Mouse (Mus musculus) thymus, postnatal 10 days (tissue): ENCODE measurements around the gene Birc6.

Source experiments
- DNase-seq, 2 experiments: peaks; one replicate each; pipeline ENCODE4 v3.0.0; 2021; ENCODE audit warnings: low spot score in 2 of 2

Gene Birc6

DNA sequence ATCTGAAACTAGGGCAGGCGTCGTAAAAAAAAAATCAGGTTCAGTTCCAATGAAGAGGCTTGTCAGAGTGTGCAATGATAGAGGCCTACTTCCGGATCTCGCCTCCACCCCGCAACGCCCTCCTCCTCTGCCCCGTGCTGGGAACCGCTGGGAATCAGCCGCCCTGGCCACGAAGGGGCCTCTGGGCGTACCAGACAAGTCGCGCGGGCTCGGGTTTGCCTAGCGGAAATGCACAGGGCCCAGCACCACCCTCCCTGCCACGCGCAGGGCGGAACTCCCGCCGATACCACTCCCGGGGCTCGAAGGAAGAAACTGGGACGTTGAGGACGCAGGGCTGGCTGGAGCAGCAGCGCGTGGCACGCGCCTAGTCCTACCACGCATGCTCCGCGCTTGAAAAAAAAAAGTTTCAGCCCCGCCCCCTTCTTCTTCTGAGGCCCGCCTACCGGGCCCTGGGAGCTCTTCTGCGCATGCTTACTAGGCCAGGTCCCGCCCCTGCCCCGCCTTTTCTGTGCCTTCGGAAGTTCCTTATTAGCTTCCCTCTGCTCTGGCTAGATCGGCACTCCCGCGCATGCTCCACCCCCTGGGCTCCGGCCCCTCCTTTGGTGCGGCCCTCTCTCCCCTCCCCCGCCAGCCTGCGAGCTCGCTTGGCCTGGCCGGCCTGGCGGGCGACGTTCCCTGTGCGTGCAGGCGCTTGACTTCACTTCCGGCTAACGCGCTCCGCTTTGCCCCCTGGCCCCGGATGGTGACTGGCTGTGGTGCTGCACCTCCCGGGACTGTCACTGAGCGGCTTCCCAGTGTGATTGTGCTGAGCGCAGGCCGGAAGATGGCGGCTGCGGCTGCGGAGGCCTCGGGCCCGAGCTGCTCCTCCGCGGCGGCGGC lies at the start of gene Birc6:
TSS of gene Birc6 (plus strand) at position 567 of the 879 bp plus-strand sequence.
- DNase-seq = peak; percentile 99

DNA sequence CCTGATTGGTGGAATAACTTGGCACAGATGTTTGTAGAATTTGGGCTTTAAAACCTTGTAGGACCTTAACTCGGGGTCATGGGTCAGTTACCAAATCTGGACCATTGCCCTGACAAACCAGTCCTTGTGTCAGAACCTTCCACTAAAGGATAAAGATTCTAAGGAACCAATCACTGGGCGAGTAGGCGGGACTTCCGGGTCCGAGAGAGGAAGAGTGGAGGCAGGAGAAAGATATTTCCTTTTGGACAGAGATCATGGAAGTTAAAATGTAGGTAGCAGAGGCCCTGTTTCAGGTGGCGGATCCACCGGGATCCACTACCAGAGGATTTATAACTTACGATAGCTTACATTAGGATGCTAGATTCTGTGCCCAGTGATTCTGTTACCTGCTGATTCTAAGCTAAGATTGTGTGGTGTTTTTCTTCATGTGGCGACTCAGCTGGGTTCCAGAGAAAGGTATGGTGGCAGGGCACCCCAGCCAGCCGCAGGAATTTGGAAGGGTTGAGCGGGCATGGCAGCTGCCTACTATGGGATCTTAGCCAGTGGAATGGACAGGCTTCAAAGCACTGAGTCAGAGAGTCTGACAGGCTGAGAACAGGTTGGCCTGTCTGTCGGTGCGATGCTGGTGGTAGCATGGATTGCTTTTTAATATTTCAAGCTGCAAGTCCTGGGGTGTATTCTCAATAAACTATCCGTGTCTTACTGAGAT lies 47.6 kb upstream of the Birc6 start:
- no peak for DNase-seq

DNA sequence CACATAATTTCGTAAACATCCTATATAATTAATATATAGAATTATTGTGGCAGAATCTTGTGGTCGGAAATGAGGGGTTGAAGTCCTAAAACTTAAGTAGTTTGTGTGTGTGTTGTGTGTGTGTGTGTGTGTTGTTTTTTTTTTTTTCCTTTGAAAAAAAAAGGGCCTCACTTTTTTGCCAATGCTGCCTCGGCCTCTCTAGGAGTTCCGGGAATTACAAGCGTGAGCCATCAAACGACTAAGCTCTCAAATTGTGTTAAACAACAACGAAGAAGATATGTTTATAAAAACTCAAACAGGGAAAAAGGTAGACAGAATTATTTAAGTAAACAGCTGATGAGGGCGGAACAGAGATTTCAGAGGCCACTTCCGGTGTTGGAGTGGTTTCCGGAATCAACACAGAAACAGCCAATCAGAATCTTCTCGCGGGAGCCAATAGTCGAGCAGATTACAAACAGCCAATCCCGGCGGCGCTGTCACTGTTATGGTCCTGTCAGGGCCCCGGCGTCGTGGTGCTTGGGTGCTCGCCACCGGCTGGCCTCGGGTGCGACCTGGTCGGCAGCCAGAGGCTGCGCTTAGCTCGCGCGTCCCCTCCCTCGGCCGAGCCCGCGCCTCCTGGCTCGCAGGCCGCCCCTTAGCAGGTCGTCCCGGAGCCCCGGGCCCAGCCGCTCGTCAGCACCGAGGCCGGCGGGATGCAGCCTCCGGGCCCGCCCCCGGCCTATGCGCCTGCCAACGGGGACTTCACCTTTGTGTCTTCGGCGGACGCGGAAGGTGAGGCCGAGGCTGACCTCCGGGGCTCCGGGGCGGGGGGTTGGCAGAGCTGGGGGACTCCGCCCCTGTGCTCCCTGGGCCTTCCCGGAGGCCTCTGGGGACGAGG lies 38.8 kb upstream of the Birc6 start, which contains the start of gene Yipf4:
TSS of gene Yipf4 (plus strand) at position 470 of the 877 bp plus-strand sequence.
- peak; percentile 92 to 94 for DNase-seq

DNA sequence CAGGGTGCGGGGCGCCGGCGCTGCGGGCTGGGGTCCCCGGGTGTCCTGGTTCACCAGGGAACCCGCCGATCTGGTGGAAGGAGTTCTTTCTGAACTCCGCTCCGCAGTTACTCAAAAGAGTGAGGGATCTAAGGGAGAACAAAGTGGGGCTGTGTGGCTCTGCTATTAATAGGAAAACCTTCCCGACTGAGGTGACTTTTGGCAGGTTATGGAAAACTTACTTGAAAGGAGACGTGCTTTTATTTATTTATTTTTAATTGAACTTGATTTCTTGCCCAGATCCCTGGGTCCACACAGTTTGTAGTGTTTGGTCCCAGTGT lies 38.2 kb upstream of the Birc6 start:
- no peak for DNase-seq

DNA sequence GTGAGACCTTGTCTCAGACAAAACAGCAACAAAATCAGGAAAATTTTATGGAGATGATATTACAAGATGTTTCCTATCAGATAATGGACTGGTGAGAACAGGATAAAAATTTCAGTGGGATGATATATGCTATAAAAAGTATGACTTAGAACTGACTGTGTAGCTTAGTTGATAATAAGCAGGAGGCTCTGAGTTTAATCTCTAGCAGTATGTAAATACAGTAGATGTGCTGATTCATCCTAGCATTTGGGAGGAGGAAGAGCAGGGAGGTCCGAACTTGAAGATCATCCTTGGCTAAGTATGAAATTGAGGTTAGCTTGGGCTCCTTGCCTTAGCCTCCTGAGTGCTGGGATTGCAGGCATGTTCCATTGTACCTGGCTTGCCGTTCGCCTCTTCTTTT lies 36.5 kb upstream of the Birc6 start:
- no peak for DNase-seq

DNA sequence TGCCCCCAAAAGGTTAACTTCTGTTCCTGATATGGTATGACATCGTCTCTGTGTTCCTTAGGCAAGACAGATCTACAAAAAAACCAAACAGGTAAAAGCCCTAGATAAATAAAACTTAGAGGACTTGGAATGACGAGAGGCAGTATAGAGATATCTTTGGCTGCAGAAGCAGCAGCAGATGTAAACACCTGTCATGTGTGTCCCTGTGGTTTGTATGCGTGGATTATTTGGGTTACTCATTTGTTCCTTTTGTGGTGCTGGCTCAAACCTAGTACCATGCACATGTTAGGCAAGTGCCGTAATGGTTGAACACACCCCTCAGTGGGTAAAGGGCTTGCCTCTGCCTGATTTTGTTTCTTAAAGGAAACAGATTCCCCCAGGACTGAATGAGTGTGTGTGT lies 27.9 kb upstream of the Birc6 start:
- DNase-seq = no peak

DNA sequence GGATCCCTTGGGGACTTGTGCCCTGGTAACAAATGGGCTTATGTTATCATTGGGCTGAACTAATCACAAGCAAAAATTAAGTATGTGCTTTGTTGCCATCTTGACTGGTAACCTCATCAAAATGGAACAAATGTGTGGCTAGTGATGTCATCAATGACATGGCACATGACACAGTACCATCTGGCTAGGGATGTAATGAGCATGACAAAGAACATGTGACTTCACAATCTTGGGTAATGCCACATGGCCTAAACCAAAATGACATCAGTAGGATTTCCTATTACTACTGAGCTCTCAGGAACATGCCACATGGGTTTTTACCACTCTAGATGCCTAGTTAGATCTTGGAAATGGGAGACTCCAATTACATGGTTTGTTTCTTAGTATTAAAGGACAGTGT lies 27.0 kb upstream of the Birc6 start:
- no peak for DNase-seq

DNA sequence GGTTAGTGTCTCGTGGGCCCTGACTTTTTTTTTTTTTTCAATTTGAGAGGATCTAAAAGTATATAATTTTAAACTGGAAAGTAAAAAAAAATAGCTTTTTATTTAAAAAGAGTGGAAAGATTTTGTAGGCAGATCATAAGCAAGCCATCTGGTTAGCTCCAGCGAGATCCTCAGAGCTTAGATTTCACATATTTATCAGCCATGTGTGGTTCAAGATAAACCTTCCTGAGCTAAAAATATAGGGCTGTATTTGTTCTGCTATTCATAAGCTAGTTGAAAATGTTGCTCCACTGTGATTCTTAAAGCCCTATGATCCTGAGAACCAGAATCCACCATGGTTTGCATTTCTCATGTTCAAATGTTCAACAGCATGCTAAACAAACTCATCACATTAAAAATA lies 20.2 kb upstream of the Birc6 start:
- no peak for DNase-seq

DNA sequence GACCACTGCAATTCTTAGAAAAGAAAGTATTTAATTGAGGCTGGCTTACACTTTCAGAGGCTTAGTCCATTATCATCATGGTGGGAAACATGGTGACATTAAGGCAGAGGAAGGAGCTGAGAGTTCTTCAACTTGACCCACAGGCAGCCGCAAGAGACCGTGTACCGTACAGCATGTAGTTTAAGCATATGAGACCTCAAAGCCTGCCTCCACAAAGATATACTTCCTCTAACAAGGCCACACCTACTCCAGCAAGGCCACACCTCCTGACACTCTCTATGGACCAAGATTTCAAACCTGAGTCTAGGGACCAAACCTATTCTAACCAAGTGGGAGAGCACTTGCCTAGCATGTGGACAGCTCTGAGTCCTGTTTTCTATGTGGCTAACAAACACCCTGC lies 19.5 kb upstream of the Birc6 start:
- no peak for DNase-seq

DNA sequence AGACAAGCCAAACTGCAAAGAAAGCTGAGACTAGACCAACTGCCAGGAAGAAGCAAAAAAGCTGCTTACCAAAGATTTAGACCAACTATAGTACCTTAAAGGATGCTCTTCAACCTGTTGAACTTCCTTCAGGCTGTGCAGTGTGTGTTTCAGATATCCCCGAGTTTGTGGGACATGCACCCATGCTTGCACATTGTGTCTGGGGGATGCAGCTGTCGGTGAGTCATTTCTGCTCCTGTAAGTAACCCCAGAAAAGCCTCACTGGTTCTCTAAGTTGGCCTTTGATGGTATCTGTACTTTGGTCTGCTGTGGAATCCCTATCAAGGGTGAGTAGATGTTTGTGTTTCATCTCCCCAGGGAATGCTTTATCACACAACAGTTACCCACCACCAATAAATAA lies 15.8 kb upstream of the Birc6 start:
- no peak for DNase-seq

DNA sequence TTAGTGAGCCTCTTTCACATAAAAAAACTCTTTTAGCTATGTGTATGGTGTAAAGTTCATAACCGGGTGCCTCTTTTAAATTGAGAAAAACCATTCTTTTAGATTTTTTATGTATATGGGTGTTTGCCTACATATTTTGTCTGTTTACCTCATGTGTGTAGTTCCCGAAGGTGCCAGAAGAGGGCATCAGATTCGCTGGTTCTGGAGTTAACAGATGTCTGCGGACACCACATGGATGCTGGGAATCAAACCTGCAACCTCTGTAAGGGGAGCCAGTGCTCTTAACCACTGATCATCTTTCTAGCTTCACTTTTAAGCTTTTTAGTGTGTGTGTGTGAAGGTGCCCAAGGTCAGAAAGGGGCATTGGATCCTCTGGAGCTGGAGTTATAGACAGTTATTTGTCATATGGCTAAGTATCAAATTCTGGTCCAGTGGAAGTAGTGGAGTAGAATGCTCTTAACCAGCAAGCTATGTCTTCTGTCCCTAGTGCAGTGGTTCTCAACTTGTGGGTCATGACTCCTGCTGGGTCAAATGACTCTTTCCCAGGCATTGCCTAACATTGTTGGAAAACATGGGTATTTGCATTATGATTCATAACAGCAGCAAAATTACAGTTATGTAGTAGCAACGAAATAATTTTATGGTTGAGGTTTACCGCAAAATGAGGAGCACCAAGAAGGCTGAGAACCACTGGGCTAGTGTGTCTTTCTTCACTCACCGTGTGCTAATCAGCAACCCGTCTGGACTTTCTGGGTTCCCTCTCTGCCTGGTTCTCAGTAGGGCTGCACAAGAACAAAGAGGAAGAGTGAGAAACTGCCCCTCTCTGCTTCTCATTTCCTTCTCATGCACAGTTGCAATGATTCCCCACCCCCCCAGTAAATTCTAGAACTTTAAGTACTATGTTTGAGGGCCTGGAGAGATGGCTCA lies 5.0 kb upstream of the Birc6 start:
- DNase-seq = no peak

DNA sequence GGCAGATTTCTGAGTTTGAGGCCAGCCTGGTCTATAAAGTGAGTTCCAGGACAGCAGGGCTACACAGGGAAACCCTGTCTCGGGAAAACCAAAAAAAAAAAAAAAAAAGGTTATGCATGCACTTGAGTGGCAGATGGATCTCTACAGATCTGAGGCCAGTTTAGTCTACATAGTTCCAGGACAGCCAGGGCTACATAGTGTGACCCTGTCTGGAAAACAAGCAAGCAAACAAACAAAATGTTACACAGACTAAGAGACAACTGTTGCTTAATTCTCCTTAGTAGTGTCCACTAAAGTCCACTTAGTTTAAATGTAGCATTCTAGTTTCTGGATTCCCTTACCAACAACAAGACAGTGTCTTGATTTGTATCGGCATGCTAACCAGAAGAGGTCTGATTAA lies 2.0 kb upstream of the Birc6 start:
- no peak for DNase-seq

DNA sequence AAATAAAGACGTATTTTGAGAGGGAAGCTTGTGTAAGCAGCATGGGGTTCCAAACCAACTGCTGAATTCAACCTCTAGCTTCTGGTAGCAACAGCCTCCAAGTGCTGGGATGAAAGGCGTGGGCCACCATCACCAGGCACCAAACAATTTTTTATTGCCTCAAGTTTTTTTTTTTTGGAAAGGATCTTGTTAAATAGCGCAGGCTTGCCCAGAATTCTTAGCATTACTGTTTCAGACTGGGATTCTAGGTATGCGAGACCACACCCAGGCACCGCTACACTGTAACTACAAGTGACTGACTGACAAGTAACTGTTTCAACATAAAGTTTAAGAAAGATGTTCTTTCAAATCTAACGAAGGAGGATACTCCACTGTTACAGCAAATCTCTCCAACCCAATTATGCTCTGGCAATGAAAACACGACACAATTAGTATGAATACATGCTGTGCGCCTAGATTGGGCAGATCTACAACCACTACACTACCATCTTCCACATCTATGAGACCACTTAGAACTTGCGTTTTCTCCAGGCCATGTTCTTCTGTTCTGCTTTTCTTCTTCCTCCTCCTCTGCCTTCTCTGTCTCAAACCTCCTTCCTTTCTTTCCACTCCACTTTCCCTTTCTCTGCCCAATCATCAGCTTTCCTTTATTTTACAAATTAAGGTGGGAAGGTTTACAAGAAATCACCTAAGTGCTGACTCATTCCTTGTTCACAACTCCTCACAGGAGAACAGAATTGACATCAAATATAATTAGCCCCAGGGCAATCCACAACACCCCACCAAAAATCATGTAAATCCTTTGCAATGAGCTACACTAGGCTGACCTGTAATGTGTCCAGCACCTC lies 1.1 kb upstream of the Birc6 start:
- no peak for DNase-seq

DNA sequence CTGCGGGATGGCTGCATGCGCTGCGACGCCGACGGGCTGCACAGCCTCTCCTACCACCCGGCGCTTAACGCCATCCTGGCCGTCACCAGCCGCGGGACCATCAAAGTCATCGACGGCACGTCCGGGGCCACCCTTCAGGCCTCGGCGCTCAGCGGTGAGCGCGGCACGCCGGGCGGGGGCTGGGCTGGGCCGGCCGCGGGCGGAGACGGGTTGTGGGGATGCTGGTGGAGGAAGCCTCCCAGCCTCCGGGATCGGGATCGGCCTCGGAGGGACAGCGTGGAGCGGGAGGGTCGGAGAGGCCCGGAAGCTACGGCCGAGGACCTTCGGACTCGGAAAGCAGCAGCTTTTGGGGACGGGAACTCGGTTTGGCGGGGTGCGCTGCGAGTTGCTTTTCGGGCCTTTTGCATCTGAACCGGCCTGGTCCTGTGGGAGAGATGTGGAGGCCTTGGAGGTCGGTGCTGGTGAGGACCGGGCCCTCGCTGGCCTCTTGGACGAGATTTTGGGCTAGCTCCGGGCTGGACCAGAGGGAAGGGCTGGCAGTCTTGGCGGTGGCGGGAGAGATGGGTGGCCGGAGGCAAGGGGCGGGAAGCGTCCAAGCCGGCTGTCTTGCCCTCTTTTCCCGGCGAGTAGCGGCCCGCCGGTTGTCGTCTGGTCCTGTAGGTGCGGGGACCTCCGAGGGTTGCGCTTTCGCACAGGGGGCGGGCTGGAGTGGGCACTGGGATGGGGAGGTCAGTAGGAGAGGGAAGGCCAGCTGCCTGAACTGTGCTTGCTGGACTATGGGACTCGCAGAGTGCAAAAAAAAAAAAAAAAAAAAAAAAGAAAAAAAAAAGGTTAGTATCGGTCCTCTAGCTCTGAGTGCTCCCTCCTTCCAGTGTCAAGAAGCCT lies 795 bp downstream of the Birc6 start:
- DNase-seq = peak; percentile 30 to 55

DNA sequence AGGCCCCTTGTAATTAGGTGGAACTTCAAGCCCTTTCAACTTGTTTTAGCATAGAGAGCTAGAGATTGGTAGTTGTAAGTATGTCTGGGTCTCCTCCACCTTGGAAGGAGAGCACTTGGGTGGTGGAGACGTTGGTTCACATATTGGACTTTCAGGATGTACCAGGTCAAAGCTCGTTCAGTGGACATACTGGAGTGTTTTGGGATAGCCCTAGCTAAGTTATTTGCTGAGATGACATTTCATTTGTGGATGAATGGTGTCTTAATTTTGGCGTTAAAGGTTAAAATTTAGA lies 1.4 kb downstream of the Birc6 start:
- DNase-seq = no peak

DNA sequence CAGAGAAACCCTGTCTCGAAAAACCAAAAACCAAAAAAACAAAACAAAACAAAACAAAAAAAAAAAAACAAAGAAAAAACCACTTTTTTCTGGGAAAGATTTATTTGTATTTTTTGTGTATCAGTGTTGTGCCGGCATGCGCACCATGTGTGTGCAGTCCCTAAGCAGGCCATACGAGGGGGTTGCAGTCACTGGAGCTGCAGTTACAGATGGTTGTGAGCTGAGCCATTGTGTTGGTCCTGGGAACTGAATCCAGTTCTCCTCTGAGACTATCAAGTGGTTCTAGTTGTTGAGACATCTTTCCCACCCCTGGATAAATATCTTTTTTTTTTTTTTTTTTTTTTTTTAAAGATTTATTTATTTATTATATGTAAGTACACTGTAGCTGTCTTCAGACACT lies 6.9 kb downstream of the Birc6 start:
- DNase-seq = no peak

DNA sequence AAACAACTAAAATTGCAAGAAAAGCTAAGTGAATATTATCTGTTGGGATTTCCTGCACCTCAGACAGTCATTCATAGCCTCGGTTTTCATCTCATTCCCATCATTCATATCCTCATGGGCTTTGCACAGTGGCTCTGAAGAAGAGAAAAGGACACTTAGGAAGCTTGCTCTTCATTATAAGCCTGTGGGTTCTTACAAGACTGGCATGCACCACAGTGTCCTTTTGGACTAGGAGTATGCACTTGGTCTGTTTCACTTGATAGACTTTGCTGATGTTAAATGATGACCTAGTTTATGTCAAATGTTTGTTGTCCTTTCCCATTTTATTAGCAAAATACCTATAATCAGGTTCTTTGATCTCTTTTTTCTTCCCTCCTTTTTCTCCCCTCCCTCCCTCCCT lies 9.4 kb downstream of the Birc6 start:
- DNase-seq = no peak

DNA sequence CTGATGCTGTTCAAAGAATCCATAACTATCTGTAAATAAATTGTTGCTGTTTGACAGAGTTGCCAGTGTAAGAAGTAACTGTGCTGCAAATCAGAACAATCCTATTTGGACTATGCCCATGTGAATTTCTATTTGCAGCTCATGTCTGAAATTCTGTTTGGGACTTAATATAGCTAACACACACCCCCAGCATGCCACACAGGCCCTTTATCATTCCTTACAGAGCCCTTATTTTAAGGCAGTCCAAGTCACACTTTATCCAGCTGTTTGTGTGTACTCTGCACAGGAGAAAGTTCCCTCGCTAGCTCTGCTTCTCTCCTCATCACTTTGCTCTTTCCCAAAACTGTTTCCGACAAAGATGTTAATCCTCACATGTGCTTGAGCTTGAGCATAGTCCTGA lies 15.5 kb downstream of the Birc6 start:
- no peak for DNase-seq

DNA sequence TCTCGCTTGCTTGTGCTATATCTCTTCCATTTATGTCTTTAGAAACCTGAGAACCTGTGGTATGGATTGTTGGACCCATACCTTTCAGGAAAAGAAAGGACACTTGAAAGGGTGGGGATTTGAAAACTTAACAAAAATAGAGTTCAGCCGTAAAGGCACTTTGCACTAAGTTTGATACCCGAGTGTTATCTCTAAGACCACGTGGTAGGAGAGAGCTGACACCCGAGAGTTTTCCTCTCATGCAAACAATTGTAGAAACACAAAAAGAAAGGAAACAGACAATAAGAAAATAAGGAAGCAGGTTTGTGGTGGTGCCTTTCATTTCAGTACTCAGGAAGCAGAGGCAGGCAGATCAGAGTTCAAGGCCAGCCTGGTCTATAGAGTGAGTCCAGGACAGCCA lies 26.0 kb downstream of the Birc6 start:
- no peak for DNase-seq

DNA sequence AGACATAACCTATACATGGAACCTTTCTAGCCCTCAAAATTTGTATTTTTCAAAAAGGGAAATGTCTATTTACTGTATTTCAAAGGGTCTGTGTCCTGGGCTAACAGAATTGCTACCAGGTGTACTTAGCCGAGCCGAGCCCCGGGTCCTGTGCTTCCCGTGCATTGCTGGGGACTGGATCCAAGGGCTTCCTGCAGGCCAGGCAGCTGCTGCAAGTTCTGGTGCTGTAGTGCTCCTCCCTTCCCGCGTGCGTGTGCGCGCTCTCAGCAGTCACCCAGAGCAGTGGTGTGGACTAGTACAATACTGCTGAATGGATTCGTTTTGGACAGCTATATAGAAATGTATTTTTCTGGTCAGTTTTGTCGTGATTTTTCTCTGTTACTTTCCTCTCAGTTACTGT lies 31.8 kb downstream of the Birc6 start:
- no peak for DNase-seq
